Mouse (Mus musculus) C2C12 (cell line): ENCODE data around the gene Tet2. TPM values are rescaled to one million over a fixed set of nuclear protein-coding genes. Genes with fewer than 3 reads are reported as not detected.

Source experiments
- H3K27me3 ChIP-seq: one replicate; pipeline ENCODE4 v1.6.1; 2011; ENCODE audit not compliant: control insufficient read depth, insufficient read depth, insufficient read length
- H3K36me3 ChIP-seq: one replicate; pipeline ENCODE4 v1.6.1; 2011; ENCODE audit not compliant: control insufficient read depth, insufficient read depth
- H3K4me3 ChIP-seq: one replicate; pipeline ENCODE4 v1.5.1; 2011; ENCODE audit warnings: mild to moderate bottlenecking, control low read depth; ENCODE audit not compliant: poor library complexity, insufficient read depth, severe bottlenecking
- H3K79me2 ChIP-seq: one replicate; pipeline ENCODE4 v1.6.1; 2011; ENCODE audit not compliant: control insufficient read depth, insufficient read depth
- H3K79me3 ChIP-seq: one replicate; pipeline ENCODE4 v1.6.1; 2011; ENCODE audit warnings: low read depth, control low read depth
- H3ac ChIP-seq: one replicate; pipeline ENCODE3; 2011; ENCODE audit warnings: low read depth; ENCODE audit not compliant: control insufficient read depth, insufficient read length
- CEBPB ChIP-seq: IDR thresholded peaks from one replicate; pipeline ENCODE4 v1.6.1; 2011; ENCODE audit warnings: low read depth, mild to moderate bottlenecking, control low read depth, moderate library complexity
- CTCF ChIP-seq: IDR thresholded peaks from one replicate; pipeline ENCODE4 v1.5.1; 2011; ENCODE audit not compliant: control insufficient read depth, insufficient read depth, insufficient read length
- FOSL1 ChIP-seq: IDR thresholded peaks from one replicate; pipeline ENCODE4 v1.8.0; 2011; ENCODE audit warnings: mild to moderate bottlenecking, low read length; ENCODE audit not compliant: poor library complexity, insufficient read depth, severe bottlenecking
- MAX ChIP-seq: IDR thresholded peaks from one replicate; pipeline ENCODE4 v1.6.1; 2011; ENCODE audit warnings: mild to moderate bottlenecking, control low read depth
- MYOD1 ChIP-seq: IDR thresholded peaks from one replicate; pipeline ENCODE4 v1.6.1; 2011; ENCODE audit warnings: low read depth; ENCODE audit not compliant: control insufficient read depth, insufficient read length
- MYOG ChIP-seq: IDR thresholded peaks from one replicate; pipeline ENCODE4 v1.6.1; 2011; ENCODE audit not compliant: control insufficient read depth, insufficient read length; ENCODE audit errors: extremely low read depth
- USF1 ChIP-seq: IDR thresholded peaks from one replicate; pipeline ENCODE4 v1.6.1; 2011; ENCODE audit warnings: low read depth, mild to moderate bottlenecking, control low read depth, moderate library complexity
- polyA plus RNA-seq: library from polyadenylated mRNA; unstranded; fragments of >200 nt; fragmentation: generic; extraction: Trizol; gene quantifications from one replicate; pipeline ENCODE4 v1.2.1, GENCODE M21; 2012; ENCODE audit warnings: missing spikeins

Tet2 gene
- polyA plus RNA-seq, 1 experiment: 1.5 TPM

- Histone ChIP-seq H3K36me3 (no peaks in the 10 kb centered on the region), H3K79me3 (peaks cover 3% of the 10 kb centered on the region), H3ac (no peak overlapping the region), H3K27me3 (no peaks in the 10 kb centered on the region), H3K4me3 (no peak overlapping the region), H3K79me2 (no peaks in the 10 kb centered on the region)
- no peak for TF ChIP-seq MAX
- TF ChIP-seq CTCF: no peak
- no peak for TF ChIP-seq USF1
- no peak for TF ChIP-seq MYOD1
- TF ChIP-seq FOSL1: no peak
- TF ChIP-seq CEBPB: no peak
- TF ChIP-seq MYOG: no peak
These were observed 13.8 kb downstream of the Tet2 start for GRCm38 (mm10) chr3:133531101-133531500.

- Histone ChIP-seq H3K36me3 (no peaks in the 10 kb centered on the region), H3K4me3 (no peak overlapping the region), H3K79me2 (no peaks in the 10 kb centered on the region), H3K79me3 (peaks cover 3% of the 10 kb centered on the region), H3ac (no peak overlapping the region), H3K27me3 (no peaks in the 10 kb centered on the region)
- TF ChIP-seq MAX: no peak
- no peak for TF ChIP-seq CEBPB
- TF ChIP-seq USF1: no peak
- no peak for TF ChIP-seq MYOD1
- TF ChIP-seq FOSL1: no peak
- no peak for TF ChIP-seq MYOG
- TF ChIP-seq CTCF: no peak
These were observed 14.3 kb downstream of the Tet2 start for GRCm38 (mm10) chr3:133530664-133531063.

- Histone ChIP-seq H3K79me3 (no peaks in the 10 kb centered on the region), H3ac (no peak overlapping the region), H3K79me2 (no peaks in the 10 kb centered on the region), H3K4me3 (no peak overlapping the region), H3K27me3 (no peaks in the 10 kb centered on the region), H3K36me3 (no peaks in the 10 kb centered on the region)
- TF ChIP-seq MAX (no peak), MYOG (no peak), FOSL1 (no peak), CEBPB (no peak), USF1 (no peak)
These were observed 18.7 kb downstream of the Tet2 start for GRCm38 (mm10) chr3:133526119-133526723.

GRCm38 (mm10) chr3:133525578-133525977 is 19.4 kb downstream of the Tet2 start:
- TF ChIP-seq MYOG: no peak
- no peak for TF ChIP-seq CTCF
- TF ChIP-seq FOSL1: no peak
- TF ChIP-seq MYOD1: no peak
- no peak for TF ChIP-seq MAX
- TF ChIP-seq USF1: no peak
- no peak for TF ChIP-seq CEBPB
- Histone ChIP-seq H3K27me3 (no peaks in the 10 kb centered on the region), H3K36me3 (no peaks in the 10 kb centered on the region), H3ac (no peak overlapping the region), H3K79me2 (no peaks in the 10 kb centered on the region), H3K79me3 (no peaks in the 10 kb centered on the region), H3K4me3 (no peak overlapping the region)

- no peaks in the 10 kb centered on the region for H3K79me2 ChIP-seq
These were observed 20.4 kb downstream of the Tet2 start for GRCm38 (mm10) chr3:133524341-133525050.

GRCm38 (mm10) chr3:133523191-133523590 is 21.7 kb downstream of the Tet2 start:
- H3ac ChIP-seq: no peak overlapping the region
- no peaks in the 10 kb centered on the region for H3K36me3 ChIP-seq
- TF ChIP-seq FOSL1 (no peak), CTCF (no peak), MAX (no peak), MYOG (no peak), USF1 (no peak), CEBPB (no peak), MYOD1 (no peak)
- no peaks in the 10 kb centered on the region for H3K79me3 ChIP-seq
- no peaks in the 10 kb centered on the region for H3K27me3 ChIP-seq
- no peak overlapping the region for H3K4me3 ChIP-seq
- H3K79me2 ChIP-seq: no peaks in the 10 kb centered on the region

More at GRCm38 (mm10) chr3:133524341-133525050, 20.4 kb downstream of the Tet2 start:
- Histone ChIP-seq H3K4me3 (no peak overlapping the region), H3K27me3 (no peaks in the 10 kb centered on the region), H3ac (no peak overlapping the region), H3K36me3 (no peaks in the 10 kb centered on the region), H3K79me3 (no peaks in the 10 kb centered on the region)
- TF ChIP-seq MAX (no peak), CEBPB (no peak), USF1 (no peak), CTCF (no peak), MYOD1 (no peak), MYOG (no peak), FOSL1 (no peak)
